Mouse (Mus musculus) kidney, postnatal 36 days (tissue): ENCODE measurements around the gene Map3k11.

ENCODE experiments used
- DNase-seq, 2 experiments: peaks; one replicate each; pipeline ENCODE4 v3.0.0; 2021 to 2022; ENCODE audit warnings: mixed read lengths in 2 of 2

Gene Map3k11

DNA sequence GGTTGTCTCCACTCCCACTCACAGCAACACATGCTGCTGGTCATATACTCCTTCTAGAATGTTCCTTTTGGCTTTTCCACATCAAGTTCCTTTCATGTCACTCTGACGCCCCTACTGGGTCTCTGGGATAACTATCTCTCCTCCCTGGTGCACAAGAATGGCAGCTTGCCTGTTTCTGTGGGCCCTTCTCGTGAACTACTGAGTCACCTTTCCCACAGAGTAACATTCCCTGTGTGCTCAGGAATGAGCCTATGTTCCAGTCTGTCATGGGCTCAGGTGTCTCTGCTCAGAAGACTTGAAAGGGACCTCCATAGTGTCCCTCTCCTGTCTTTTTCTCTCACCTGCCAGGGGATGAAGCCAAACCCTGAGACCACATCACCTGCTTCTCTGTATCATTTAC lies 50.9 kb downstream of the Map3k11 start:
- no peak for DNase-seq

DNA sequence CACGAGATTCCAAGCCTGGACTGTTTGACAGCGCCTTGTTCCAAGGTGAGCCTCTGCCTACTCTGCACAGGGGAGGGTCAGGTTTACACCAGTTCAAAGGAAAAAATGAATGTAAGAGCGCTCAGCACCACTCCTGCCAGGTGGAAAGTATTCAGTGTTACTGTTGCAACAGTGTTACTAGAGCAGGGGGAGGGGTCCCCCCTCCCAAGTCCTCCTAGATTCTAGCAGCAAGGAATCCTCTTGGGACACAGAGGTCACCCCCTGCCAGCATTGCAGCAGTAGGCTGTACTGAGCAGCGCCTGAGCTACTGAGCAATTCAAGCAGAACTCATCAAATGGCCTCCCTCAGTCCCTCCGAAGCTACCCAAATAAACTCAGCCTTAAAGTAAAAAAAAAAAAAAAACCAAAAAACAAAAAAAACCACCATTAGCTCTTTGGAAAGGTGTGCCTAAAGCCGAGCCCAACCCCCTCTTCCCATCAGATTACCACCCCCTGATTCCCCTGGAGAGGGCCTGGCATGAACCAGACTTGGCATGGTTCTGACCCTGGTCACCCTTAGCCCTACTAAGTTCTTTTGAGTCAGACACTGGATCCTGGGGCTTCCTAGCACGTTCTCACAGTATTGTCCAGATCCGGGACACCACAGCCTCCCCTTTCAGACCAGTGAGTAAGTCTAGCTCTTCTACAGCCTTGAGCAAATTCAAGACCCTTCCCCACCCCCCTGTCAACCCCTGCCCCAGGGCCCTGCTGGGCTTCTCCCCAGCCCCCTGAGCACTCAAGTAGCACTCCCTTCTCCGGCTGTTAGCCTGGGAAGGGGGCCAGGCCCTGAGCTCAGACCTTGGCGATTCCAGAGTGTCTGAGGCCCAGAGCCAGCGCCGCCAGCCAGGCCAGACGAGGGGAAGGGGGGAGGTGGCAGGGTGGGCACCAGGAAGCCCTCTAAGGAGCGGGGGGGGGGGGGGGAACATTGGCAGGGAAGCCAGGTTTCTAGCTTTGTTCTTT lies 52.1 kb downstream of the Map3k11 start, which contains the start of gene Ltbp3:
Gene Ltbp3 (plus strand): TSS at position 585 of the 998 bp plus-strand sequence.
- DNase-seq: peak; percentile 38 to 50

DNA sequence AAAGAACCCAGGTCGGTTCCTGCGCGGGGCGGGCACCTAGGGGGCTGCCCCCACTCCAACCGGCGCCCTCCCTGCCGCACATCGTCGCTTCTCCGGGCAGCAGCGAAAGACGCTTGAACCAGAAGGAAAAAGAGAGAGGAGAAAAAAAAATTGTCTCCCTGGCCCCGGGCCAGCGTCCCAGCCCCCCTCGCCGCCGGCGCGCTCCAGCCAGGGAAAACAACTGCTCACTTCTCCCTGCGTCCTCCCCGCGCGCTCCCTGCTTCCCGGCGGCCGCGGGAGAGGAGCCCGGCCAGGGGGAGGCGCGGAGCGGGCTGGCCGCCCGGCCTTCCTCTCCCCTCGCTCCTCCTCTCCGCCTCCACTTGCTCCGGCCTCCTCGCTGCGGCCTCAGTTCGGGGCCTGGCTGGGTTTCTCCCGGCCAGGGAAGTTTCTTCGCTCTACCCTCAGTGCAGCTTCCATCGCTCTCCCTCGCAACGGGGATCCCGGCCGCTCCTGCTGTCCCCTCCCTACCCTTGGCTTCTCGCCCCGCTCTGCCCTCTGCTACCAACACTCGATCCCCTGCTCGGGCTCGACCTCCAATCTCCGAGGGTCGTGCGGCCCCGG lies 53.2 kb downstream of the Map3k11 start:
- DNase-seq: peak; percentile 71 to 79

DNA sequence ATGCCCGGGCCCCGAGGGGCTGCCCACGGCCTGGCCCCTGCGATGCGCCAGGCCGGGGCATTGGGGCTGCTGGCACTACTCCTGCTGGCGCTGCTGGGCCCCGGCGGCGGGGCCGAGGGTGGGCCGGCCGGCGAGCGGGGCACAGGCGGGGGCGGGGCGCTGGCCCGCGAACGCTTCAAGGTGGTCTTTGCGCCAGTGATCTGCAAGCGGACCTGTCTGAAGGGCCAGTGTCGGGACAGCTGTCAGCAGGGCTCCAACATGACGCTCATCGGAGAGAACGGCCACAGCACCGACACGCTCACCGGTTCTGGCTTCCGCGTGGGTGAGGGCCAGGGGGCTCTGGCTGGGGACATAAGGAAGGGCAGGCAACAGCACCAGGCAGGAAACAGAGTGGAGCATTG lies 53.7 kb downstream of the Map3k11 start:
- peak in 1 of 2 experiments; percentile 42 for DNase-seq

DNA sequence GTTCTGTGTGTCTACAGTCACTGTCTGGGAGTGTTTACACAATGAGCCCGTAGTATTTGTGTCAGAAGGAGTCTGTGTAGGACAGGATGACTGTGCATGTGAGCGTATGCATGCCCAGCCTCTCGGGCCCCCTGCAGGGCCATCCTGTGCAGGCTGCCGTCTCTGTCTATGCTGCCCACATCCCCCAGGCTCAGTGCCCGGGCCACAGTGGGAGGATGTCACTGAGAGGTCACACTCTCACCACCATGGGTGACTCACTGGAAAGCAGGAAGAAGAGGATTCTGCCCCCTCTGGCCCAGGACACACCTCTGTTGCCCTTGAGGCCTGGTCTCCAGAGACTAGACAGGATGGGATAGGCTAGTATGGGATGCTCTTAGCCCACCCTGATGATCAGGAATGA lies 55.0 kb downstream of the Map3k11 start:
- DNase-seq: peak; percentile 36 to 57

DNA sequence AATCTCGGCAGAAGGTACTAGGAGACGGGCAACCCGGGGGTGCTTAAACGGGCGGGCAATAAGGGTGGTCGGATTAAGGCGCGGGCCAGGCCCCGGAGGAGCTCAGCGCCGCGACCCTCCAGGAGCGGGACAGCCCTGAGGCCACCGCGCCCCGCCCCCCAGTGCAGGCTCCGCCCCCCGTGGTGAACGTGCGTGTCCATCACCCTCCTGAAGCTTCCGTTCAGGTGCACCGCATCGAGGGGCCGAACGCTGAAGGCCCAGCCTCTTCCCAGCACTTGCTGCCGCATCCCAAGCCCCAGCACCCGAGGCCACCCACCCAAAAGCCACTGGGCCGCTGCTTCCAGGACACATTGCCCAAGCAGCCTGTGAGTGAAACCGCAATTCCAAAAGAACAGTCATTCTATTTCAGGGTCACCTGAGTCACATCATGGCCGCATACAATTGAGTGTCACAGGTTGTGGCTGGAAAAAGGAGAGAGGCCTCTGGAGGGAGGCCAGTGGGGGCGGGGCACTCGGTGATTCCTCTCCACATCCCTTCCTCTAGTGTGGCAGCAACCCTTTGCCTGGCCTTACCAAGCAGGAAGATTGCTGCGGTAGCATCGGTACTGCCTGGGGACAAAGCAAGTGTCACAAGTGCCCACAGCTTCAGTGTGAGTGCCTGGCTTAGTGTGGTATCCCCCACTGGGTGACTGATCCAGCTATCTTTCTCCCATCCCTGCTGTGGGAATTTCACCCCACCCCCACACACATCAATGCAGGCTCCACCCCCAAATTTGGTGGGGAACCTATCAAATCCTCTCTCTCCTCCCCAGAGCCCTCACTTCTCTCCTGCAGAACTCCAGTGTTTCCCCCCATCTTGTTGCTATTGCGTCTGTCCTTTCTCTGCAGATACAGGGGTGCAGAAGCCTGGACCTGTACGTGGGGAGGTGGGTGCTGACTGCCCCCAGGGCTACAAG lies 57.5 kb downstream of the Map3k11 start:
- peak in 1 of 2 experiments; percentile 51 for DNase-seq

DNA sequence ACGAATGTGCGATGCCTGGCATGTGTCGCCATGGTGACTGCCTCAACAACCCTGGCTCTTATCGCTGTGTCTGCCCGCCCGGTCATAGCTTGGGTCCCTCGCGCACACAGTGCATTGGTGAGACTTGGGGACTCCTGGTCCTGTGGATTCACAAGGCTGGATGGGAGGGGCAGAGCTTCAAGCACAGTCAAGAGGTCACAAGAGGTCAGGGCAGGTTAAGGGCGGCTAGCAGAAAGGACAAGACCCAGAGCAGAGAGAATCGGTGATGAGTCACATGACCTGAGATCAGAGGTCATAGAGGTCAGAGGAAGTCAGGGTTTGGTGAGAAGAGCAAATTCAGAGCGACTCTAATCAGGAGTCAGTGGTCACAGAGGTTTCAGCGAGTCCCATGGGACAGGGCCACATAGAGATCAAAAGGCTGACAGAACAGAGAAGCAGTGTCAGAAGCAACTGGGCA lies 58.4 kb downstream of the Map3k11 start:
- DNase-seq: no peak

DNA sequence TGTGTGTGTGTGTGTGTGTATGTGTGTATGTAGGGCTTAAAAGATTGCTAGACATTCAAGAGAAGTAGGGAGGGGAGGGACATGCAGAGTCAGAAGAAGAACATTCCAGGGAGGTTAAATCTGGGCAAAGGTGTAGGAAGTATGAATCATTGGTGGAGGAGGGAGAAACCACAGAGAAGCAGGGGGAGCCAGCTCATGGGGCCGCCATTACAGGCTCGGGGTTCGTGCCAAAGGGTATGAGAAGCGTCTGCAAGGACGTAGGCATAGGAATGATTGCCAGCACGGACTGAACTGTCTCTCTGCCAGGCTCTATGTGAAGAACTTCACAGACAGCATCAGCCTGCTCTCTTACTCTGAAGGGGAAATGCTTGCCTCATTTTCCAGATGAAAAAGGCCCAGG lies 60.9 kb downstream of the Map3k11 start:
- no peak for DNase-seq

DNA sequence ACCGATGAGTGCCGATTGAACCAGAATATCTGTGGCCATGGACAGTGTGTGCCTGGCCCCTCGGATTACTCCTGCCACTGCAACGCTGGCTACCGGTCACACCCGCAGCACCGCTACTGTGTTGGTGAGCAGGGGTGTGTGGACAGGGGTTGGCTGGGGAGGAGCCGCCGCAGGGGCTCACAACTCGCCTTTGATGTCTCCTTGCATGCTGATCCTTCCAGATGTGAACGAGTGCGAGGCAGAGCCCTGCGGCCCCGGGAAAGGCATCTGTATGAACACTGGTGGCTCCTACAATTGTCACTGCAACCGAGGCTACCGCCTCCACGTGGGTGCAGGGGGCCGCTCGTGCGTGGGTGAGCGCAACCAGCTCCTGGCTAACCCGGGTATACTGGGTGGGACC lies 62.4 kb downstream of the Map3k11 start:
- no peak for DNase-seq

DNA sequence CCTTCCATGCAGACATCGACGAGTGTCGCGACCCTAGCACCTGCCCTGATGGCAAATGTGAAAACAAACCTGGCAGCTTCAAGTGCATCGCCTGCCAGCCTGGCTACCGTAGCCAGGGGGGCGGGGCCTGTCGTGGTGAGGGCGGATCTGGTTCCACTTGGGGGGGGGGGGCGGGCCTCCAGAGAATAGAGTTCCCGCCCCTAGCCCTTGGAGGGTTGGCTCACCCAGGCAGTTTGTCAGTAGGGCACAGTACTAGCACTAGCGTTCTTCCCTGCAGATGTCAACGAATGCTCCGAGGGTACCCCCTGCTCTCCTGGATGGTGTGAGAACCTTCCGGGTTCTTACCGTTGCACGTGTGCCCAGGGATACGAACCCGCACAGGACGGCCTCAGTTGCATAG lies 63.2 kb downstream of the Map3k11 start:
- peak; percentile 62 to 89 for DNase-seq
